Mouse (Mus musculus): ENCODE results near the gene Tnip1.

Tnip1 gene

DNA sequence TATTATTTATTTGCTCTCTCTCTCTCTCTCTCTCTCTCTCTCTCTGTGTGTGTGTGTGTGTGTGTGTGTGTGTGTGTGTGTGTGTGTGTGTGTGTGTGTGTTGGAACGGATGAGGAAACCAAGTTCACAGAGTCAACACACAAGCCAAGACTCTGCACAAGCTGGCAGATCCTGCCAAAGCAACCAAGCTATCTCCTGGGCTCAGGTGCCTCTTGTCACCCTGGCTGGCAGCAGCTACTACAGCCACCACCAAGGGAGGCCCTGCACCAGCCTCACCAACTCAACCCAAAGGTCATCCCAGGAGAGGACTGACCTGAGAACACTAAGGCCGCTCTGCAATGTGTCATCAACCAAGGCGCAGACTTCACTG lies 26.0 kb downstream of the Tnip1 start:
- in situ Hi-C loops (cut with MseI, MboI), result no loop called here

DNA sequence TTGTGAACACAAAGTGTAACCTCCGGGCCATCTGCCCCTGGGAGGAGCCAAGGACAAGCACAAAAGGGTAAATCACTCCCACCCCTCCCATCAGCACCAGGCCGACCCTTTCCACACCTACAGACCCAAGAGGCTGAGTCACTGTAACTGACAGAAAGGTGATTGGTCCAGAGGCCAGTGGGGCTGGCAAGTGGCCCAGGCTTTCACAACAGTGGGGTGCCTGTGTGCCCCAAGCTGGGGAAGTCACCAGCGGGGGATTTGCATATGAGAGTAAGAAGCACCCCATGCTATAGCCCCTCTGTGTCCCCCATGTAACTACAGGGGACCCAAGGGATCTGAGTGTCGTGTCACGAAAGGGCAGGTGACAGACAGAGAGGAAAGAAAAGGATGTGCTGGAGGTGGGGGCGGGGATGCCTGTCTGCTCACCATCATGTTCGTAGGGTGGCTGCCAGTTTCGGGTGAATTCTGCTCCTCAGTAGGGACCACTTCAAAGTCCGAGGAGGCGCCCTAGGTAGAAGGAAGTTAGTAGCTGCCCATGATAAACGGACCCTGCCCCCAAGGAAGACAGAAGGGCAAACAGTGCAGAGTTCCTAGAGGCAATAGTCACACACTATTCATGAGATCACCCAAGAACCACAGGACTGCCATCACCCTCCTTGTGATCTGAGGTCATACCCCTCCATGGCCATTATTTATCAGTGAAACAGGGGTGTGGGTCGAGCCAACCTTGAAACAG lies 26.5 kb downstream of the Tnip1 start:
- in situ Hi-C loops (cut with MseI, MboI), result no loop called here

DNA sequence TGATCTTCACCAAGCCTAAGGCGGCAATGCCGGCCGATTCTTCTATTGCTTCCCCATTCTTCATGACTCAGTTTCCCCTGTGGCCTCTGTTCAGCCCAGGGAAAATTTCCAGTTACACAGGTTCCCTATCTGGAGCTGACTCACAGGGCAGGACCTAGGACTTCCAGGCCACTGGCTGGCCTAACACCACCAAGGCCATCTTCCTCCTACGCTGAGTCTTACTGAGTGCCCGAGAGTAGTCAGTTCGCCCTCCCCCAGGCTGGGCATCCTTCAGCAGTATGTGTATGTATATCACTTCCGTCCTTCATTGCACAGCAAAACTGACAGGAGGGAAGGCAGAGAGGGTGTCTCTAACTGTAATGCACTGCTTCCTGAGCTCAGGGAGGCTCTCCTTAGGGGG lies 28.5 kb downstream of the Tnip1 start:
- in situ Hi-C loops (cut with MseI, MboI), result loop anchor here (5.0 kb wide), 2 partner anchors 48 to 53 kb away; no protein-coding TSS in a partner anchor

DNA sequence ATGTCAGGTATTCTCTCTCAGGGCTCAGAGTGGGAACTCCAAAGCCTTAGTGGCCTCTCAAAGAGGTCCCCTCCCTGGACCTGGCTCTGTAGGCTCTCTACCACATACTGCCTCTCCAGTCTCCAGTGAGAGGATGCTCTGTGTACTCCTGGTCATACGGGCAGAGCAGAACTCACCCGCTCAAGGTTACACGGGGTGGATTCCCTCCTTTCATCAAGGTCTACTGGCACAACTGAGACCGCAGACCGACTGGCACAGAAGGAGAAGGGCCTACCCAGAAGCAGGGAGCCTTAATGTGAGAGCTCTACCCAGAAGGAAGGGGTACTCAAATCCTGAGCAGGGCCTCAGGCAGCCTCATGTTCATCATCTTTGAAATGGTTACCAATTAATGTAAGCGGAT lies 30.2 kb downstream of the Tnip1 start:
- in situ Hi-C loops (cut with MseI, MboI), result loop anchor here (5.0 kb wide), 2 partner anchors 50 to 55 kb away; no protein-coding TSS in a partner anchor

DNA sequence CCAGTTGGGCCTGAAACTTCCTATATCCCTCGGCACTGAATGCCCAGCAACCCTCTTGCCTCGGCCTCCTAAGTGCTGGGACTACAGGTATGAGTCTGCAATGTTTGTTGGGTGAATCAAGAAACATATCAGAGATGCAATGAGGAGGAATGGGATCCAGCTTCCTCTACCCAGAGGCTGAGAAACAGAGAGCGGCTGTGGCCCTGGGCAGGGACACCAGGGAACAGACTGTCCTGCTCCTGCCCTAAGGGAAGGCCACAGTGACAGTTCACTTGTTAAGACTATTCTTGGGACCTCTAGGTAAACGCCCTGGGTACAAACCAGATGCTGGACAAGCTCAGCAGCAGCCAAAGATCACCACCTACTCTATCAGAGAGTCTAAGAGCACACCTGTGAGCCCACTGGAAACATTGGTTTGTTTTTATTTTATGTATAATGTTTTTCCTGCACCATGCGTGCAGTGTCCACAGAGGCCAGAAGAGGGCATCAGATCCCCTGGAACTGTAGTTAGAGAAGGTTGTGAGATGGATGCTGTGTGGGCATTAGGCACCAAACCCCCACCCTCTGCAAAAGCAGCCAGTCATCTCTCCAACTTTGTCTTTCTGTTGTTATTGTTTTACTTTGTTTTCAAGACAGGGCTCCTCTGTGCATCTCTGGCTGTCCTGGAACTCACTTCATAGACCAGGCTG lies 31.2 kb downstream of the Tnip1 start:
- in situ Hi-C loops (cut with MseI, MboI), result loop anchor here (5.0 kb wide), 2 partner anchors 51 to 56 kb away; no protein-coding TSS in a partner anchor

- in situ Hi-C loops (cut with MseI, MboI), result loop anchor here (5.0 kb wide), 2 partner anchors 52 to 57 kb away; no protein-coding TSS in a partner anchor
These were observed 32.3 kb downstream of the Tnip1 start for GRCm38 (mm10) chr11:54930318-54930979.

DNA sequence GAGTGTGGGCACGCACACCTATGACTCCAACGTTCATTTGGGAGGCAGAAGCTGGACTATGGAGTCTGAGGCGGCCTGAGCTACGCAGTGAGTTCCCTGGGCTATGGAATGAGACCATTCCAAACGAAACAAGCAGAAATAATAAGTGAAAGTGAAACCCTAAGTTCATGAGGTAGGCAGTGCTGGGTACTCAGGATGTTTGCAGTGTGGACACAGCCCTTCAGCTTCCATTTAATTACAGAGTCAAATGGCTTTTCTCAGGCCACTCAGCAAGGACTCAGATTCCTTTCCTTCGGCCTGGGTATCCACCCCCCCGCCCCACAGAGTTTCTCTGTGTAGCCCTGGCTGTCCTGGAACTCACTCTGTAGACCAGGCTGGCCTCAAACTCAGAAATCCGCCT lies 33.0 kb downstream of the Tnip1 start:
- in situ Hi-C loops (cut with MseI, MboI), result loop anchor here (5.0 kb wide), 2 partner anchors 53 to 58 kb away; no protein-coding TSS in a partner anchor

DNA sequence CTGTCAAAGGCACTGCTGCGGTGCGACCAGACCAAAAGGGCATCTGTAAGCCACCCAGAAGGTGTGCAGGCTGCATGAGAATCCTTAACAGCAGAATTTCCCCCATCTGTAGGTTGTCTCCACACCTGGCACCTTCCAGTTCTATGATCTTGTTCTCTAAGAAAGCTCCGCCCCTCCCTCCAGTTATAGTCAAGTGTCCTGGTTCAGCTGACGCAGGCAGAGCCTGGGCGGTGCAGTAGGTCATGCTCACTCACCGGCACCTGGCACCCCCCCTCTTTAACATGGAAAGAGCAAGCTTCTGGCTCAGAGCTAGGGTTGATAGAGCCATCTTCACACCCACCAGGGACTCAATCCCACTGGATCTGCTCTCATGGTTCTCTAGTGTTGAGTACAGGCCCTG lies 33.4 kb downstream of the Tnip1 start:
- in situ Hi-C loops (cut with MseI, MboI), result no loop called here

DNA sequence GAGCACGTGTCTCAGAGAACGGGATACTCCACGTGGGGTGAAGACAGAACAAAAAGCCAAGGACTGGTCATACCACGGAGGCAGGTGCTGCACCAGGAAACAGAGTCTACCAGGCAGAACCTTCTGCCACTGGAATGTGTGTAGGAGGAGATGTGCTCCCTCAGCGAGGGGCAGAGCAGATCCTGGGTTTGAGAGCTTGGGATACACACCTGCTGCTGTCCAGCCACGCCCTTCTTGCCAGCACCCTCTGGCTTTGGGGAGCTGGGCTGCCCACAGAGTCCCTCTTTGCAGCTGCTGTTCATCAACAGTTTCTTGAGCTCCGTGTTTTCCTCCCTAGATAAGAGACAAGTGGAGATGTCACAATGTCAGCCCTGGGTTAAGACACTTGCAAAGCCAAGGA lies 33.8 kb downstream of the Tnip1 start:
- in situ Hi-C loops (cut with MseI, MboI), result no loop called here

GRCm38 (mm10) chr11:54928219-54928618 lies 34.5 kb downstream of the Tnip1 start:
- in situ Hi-C loops (cut with MseI, MboI), result no loop called here

GRCm38 (mm10) chr11:54927346-54928140 lies 35.2 kb downstream of the Tnip1 start:
- in situ Hi-C loops (cut with MseI, MboI), result no loop called here

DNA sequence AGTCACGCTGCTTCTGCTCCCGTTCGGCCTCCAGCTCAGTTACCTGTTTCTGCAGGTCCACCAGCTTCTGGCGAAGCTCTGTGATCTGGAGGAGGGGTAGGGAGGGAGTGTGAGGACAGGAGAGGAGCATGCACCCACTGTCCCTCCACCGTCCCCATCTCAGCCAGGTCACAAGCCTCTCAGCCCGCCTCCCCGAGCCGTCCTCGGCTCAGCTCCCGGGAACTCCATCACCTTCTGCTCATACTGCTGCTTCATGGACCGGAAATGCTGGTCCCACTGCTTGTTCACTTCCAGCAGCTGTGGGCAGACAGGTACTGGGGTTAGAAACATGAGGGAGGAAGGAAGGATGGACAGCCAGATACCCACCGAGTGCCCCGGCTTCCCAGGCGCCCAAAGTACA lies 38.6 kb downstream of the Tnip1 start:
- in situ Hi-C loops (cut with MseI, MboI), result loop anchor here (5.0 kb wide), 1 partner anchor 42 kb away; no protein-coding TSS in a partner anchor

GRCm38 (mm10) chr11:54922488-54922887 lies 40.2 kb downstream of the Tnip1 start:
- in situ Hi-C loops (cut with MseI, MboI), result loop anchor here (5.0 kb wide), 1 partner anchor 40 kb away; no protein-coding TSS in a partner anchor

GRCm38 (mm10) chr11:54921798-54922197 lies 40.9 kb downstream of the Tnip1 start:
- in situ Hi-C loops (cut with MseI, MboI), result loop anchor here (5.0 kb wide), 1 partner anchor 39 kb away; no protein-coding TSS in a partner anchor

DNA sequence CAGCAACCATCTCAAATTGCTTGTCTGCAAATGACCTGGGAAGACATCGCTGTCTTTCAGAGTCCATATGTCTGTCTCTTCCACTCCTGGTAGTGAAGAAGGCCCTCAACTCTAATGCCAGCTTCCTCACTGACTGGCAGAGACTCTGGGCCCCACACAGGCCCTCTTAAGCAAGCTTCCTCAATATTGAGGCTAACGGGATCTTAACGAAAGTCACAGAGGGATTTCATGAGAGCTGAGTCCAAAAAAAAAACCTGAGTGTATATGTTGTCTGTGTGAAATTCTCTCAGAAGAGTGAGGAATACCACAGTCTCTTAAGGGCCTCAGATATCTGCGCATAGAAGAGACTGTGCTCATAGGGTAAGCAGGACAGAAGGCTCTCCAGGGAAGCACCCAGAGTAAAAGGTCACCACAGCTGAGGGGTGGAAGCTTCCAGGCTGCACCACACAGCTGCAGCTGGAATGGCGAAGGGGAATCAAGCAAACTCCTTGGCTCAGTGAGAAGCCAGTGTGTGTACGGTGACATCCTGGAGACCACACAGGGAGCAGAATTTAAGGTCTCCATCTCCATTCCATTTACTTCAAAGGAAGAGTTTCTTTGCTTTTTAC lies 41.6 kb downstream of the Tnip1 start:
- in situ Hi-C loops (cut with MseI, MboI), result loop anchor here (5.0 kb wide), 1 partner anchor 39 kb away; no protein-coding TSS in a partner anchor

GRCm38 (mm10) chr11:54920127-54920972 lies 42.4 kb downstream of the Tnip1 start:
- in situ Hi-C loops (cut with MseI, MboI), result loop anchor here (5.0 kb wide), 1 partner anchor 38 kb away; no protein-coding TSS in a partner anchor

DNA sequence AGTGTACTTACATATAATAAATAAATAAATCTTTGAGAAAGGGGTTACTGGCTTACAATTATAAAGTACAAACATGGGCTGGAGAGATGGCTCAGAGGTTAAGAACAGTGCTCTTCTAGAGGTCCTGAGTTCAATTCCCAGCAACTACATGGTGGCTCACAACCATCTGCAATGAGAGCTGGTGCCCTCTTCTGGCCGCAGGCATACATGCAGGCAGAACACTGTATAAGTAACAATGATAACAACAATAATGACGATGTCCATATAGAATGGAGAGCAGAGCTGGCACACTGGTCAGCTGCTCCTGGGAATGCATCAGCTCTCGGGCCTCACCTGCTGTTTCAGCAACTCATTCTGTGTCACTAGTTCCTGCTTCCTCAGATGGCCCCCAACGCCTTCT lies 44.4 kb downstream of the Tnip1 start:
- in situ Hi-C loops (cut with MseI, MboI), result no loop called here

- in situ Hi-C loops (cut with MseI, MboI), result no loop called here
These were observed 45.3 kb downstream of the Tnip1 start for GRCm38 (mm10) chr11:54917461-54917860.

- in situ Hi-C loops (cut with MseI, MboI), result no loop called here
These were observed 48.9 kb downstream of the Tnip1 start for GRCm38 (mm10) chr11:54913841-54914240.

Data from mouse trophoblast stem cell (cell line).